Mouse (Mus musculus): Measurements from ENCODE around the gene Slc15a4.

Gene Slc15a4

GRCm38 (mm10) chr5:127632167-127633145 lies at the start of gene Slc15a4, which contains the start of gene Glt1d1:
Gene Slc15a4 (minus strand): TSS chr5:127632897.
Gene Glt1d1 (plus strand): TSS chr5:127632262.
- DNase-seq, result no peak

GRCm38 (mm10) chr5:127678501-127678900 lies 45.8 kb upstream of the Slc15a4 start:
- DNase-seq, result no peak

- no peak for DNase-seq
These were observed 44.9 kb upstream of the Slc15a4 start for GRCm38 (mm10) chr5:127677561-127677960.

- DNase-seq, result no peak
These were observed 41.2 kb upstream of the Slc15a4 start for GRCm38 (mm10) chr5:127673913-127674312.

- DNase-seq, result no peak
These were observed 28.3 kb upstream of the Slc15a4 start for GRCm38 (mm10) chr5:127660979-127661378.

- DNase-seq, result no peak
These were observed 27.6 kb upstream of the Slc15a4 start for GRCm38 (mm10) chr5:127660267-127660666.

GRCm38 (mm10) chr5:127659312-127659711 lies 26.6 kb upstream of the Slc15a4 start:
- no peak for DNase-seq

GRCm38 (mm10) chr5:127658257-127658656 lies 25.6 kb upstream of the Slc15a4 start:
- DNase-seq, result no peak

- DNase-seq, result no peak
These were observed 16.4 kb upstream of the Slc15a4 start for GRCm38 (mm10) chr5:127649077-127649476.

- DNase-seq, result no peak
These were observed 15.3 kb upstream of the Slc15a4 start for GRCm38 (mm10) chr5:127648046-127648445.

- DNase-seq, result no peak
These were observed 8.7 kb upstream of the Slc15a4 start for GRCm38 (mm10) chr5:127641185-127641958.

GRCm38 (mm10) chr5:127640359-127640758 lies 7.7 kb upstream of the Slc15a4 start:
- no peak for DNase-seq

GRCm38 (mm10) chr5:127639635-127640034 lies 6.9 kb upstream of the Slc15a4 start:
- DNase-seq, result no peak

GRCm38 (mm10) chr5:127639067-127639605 lies 6.4 kb upstream of the Slc15a4 start:
- DNase-seq, result no peak

- no peak for DNase-seq
These were observed 5.5 kb upstream of the Slc15a4 start for GRCm38 (mm10) chr5:127638177-127638576.

- DNase-seq, result no peak
These were observed 4.9 kb upstream of the Slc15a4 start for GRCm38 (mm10) chr5:127637622-127638021.

GRCm38 (mm10) chr5:127633666-127634065 lies 969 bp upstream of the Slc15a4 start:
- no peak for DNase-seq

GRCm38 (mm10) chr5:127633188-127633587 lies 491 bp upstream of the Slc15a4 start:
- DNase-seq, result no peak

- no peak for DNase-seq
These were observed 1.0 kb downstream of the Slc15a4 start for GRCm38 (mm10) chr5:127631671-127632070.

- no peak for DNase-seq
These were observed 5.5 kb downstream of the Slc15a4 start for GRCm38 (mm10) chr5:127627242-127627641.

- DNase-seq, result no peak
These were observed 8.1 kb downstream of the Slc15a4 start for GRCm38 (mm10) chr5:127624427-127625213.

GRCm38 (mm10) chr5:127621108-127621507 lies 11.6 kb downstream of the Slc15a4 start:
- DNase-seq, result no peak
